Mouse (Mus musculus): ENCODE results near the gene Baiap2. TPM values are rescaled to one million over a fixed set of nuclear protein-coding genes. Genes with fewer than 3 reads are reported as not detected.
A peak's percentile ranks its signal among the peaks of the same experiment; 100 is the strongest.

Baiap2 gene
- polyA plus RNA-seq, 1 experiment from 2014 or later = 8.0 TPM

GRCm38 (mm10) chr11:119959714-119960113 lies 17.2 kb downstream of the Baiap2 start:
- 0 out of 2 replicates have a peak, but pooled peaks cover 4% of the 10 kb centered on the region for H3K36me3 ChIP-seq (replicated peaks)
- no peak overlapping the region for H3K9ac ChIP-seq
- H3K4me3 ChIP-seq (replicated peaks) = no peak overlapping the region
- H3K4me2 ChIP-seq = no peak overlapping the region
- ATAC-seq (ENCODE audit: insufficient read depth) = no peak
- H3K27ac ChIP-seq (replicated peaks) = no peak overlapping the region
- peaks cover 15% of the 10 kb centered on the region for H3K4me1 ChIP-seq (replicated peaks)
- no peaks in the 10 kb centered on the region for H3K27me3 ChIP-seq
- H3K9me3 ChIP-seq (replicated peaks) = no peaks in the 10 kb centered on the region
- WGBS (ENCODE audit: insufficient replicate concordance) = 46% methylated on average over 4 of the region's 4 CpGs

GRCm38 (mm10) chr11:119960671-119961070 lies 18.1 kb downstream of the Baiap2 start:
- 54% methylated on average over 6 of the region's 6 CpGs for WGBS (ENCODE audit: insufficient replicate concordance)
- ATAC-seq (ENCODE audit: insufficient read depth) = no peak

GRCm38 (mm10) chr11:119961511-119961910 lies 18.9 kb downstream of the Baiap2 start:
- 63% methylated on average over 3 of the region's 3 CpGs for WGBS (ENCODE audit: insufficient replicate concordance)
- H3K4me3 ChIP-seq (replicated peaks) = no peak overlapping the region
- 0 out of 2 replicates have a peak, but pooled peaks cover 5% of the 10 kb centered on the region for H3K36me3 ChIP-seq (replicated peaks)
- no peaks in the 10 kb centered on the region for H3K4me1 ChIP-seq (replicated peaks)
- H3K27me3 ChIP-seq = no peaks in the 10 kb centered on the region
- H3K9ac ChIP-seq = no peak overlapping the region
- no peak for ATAC-seq (ENCODE audit: insufficient read depth)
- no peaks in the 10 kb centered on the region for H3K9me3 ChIP-seq (replicated peaks)
- H3K27ac ChIP-seq (replicated peaks) = no peak overlapping the region
- no peak overlapping the region for H3K4me2 ChIP-seq

More at GRCm38 (mm10) chr11:119960671-119961070, 18.1 kb downstream of the Baiap2 start:
- Histone ChIP-seq H3K36me3 (replicated peaks) (0 out of 2 replicates have a peak, but pooled peaks cover 4% of the 10 kb centered on the region), H3K9me3 (replicated peaks) (no peaks in the 10 kb centered on the region), H3K4me1 (replicated peaks) (peaks cover 6% of the 10 kb centered on the region), H3K27ac (replicated peaks) (no peak overlapping the region), H3K4me2 (no peak overlapping the region), H3K4me3 (replicated peaks) (no peak overlapping the region), H3K9ac (no peak overlapping the region), H3K27me3 (no peaks in the 10 kb centered on the region)

- WGBS (ENCODE audit: insufficient replicate concordance) = 55% methylated on average over 9 of the region's 9 CpGs
- Histone ChIP-seq H3K36me3 (replicated peaks) (0 out of 2 replicates have a peak, but pooled peaks cover 3% of the 10 kb centered on the region), H3K4me3 (replicated peaks) (no peak overlapping the region), H3K27me3 (no peaks in the 10 kb centered on the region), H3K4me1 (replicated peaks) (no peaks in the 10 kb centered on the region; the same call in 1 of the 2 replicates), H3K9ac (no peak overlapping the region), H3K27ac (replicated peaks) (no peak overlapping the region), H3K9me3 (replicated peaks) (no peaks in the 10 kb centered on the region), H3K4me2 (no peak overlapping the region)
- ATAC-seq (ENCODE audit: insufficient read depth) = no peak
Measured at GRCm38 (mm10) chr11:119965053-119965452, 22.5 kb downstream of the Baiap2 start.

DNA sequence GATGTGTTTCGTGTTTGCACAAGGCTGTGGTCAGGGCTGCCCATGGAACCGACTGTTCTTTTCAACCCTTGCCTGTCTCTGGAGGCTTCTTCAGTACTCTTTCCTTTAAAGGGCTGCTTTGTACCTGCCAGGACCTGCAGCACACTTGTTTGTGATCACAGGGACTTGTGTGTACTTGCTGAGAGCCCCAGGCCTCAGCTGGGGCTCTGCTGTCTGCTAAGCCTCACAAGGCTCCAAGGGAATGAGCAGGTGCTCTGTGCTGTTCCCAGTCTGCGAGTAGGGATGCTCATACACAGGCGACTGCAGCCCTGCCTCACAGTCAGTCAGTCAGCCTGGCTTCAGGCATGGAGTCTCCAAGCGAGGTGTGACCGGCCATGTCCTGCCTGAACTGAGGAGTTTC lies 23.7 kb downstream of the Baiap2 start:
- Histone ChIP-seq H3K36me3 (replicated peaks) (0 out of 2 replicates have a peak, but pooled peaks cover 3% of the 10 kb centered on the region), H3K9me3 (replicated peaks) (no peaks in the 10 kb centered on the region), H3K4me1 (replicated peaks) (peaks cover 5% of the 10 kb centered on the region; the same call in 1 of the 2 replicates), H3K27me3 (no peaks in the 10 kb centered on the region), H3K4me2 (no peak overlapping the region), H3K27ac (replicated peaks) (no peak overlapping the region), H3K4me3 (replicated peaks) (no peak overlapping the region), H3K9ac (no peak overlapping the region)
- 58% methylated on average over 6 of the region's 6 CpGs for WGBS (ENCODE audit: insufficient replicate concordance)
- ATAC-seq (ENCODE audit: insufficient read depth) = no peak

- Histone ChIP-seq H3K9me3 (replicated peaks) (no peaks in the 10 kb centered on the region), H3K4me2 (no peak overlapping the region), H3K27ac (replicated peaks) (no peak overlapping the region), H3K36me3 (replicated peaks) (peaks cover 3% of the 10 kb centered on the region; the same call in 1 of the 2 replicates), H3K9ac (no peak overlapping the region), H3K4me1 (replicated peaks) (peaks cover 5% of the 10 kb centered on the region; the same call in 1 of the 2 replicates), H3K27me3 (no peaks in the 10 kb centered on the region), H3K4me3 (replicated peaks) (no peak overlapping the region)
- no peak for ATAC-seq (ENCODE audit: insufficient read depth)
- WGBS (ENCODE audit: insufficient replicate concordance) = 65% methylated on average over 8 of the region's 8 CpGs
Measured at GRCm38 (mm10) chr11:119967401-119967800, 24.8 kb downstream of the Baiap2 start.

DNA sequence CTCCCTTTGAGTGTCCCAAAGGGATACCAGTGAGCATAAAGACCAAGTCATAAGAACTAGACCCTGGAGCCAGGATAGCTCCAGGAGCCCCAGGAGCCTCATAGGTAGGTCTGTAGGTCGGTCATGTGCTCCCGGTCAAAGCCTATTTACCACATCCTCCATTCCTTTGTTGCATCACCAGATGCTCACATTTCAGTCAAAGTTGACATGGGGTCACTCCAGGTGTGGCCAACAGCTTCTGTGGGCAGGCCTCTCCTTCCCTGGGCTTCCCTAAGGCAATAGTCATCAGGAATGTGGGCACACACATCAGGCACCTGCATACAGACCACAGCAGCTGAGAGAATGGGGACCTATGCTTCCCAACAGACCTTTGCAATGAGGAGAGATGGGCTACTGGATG lies 25.3 kb downstream of the Baiap2 start:
- Histone ChIP-seq H3K4me2 (no peak overlapping the region), H3K9ac (no peak overlapping the region), H3K9me3 (replicated peaks) (no peaks in the 10 kb centered on the region), H3K27me3 (no peaks in the 10 kb centered on the region), H3K4me3 (replicated peaks) (no peak overlapping the region), H3K4me1 (replicated peaks) (peaks cover 5% of the 10 kb centered on the region; the same call in 1 of the 2 replicates), H3K36me3 (replicated peaks) (peaks cover 3% of the 10 kb centered on the region; the same call in 1 of the 2 replicates), H3K27ac (replicated peaks) (no peak overlapping the region)
- 66% methylated on average over 2 of the region's 2 CpGs for WGBS (ENCODE audit: insufficient replicate concordance)
- no peak for ATAC-seq (ENCODE audit: insufficient read depth)

GRCm38 (mm10) chr11:119970021-119970851 lies 27.7 kb downstream of the Baiap2 start:
- ATAC-seq (ENCODE audit: insufficient read depth) = peak; percentile 35
- whole genome bisulfite sequencing (ENCODE audit: insufficient replicate concordance) = 65% methylated on average over 12 of the region's 12 CpGs
- no peaks in the 10 kb centered on the region for H3K9me3 ChIP-seq (replicated peaks)
- peaks cover 7% of the 10 kb centered on the region; the same call in 1 of the 2 replicates for H3K36me3 ChIP-seq (replicated peaks)
- peaks cover 5% of the 10 kb centered on the region; the same call in 1 of the 2 replicates for H3K4me1 ChIP-seq (replicated peaks)
- H3K27me3 ChIP-seq = no peaks in the 10 kb centered on the region
- H3K27ac ChIP-seq (replicated peaks) = no peak overlapping the region
- no peak overlapping the region for H3K4me3 ChIP-seq (replicated peaks)
- H3K9ac ChIP-seq = no peak overlapping the region
- H3K4me2 ChIP-seq = no peak overlapping the region

GRCm38 (mm10) chr11:119973789-119974188 lies 31.2 kb downstream of the Baiap2 start:
- no peak for ATAC-seq (ENCODE audit: insufficient read depth)
- no peaks in the 10 kb centered on the region for H3K27me3 ChIP-seq
- peaks cover 5% of the 10 kb centered on the region; the same call in 1 of the 2 replicates for H3K4me1 ChIP-seq (replicated peaks)
- H3K9me3 ChIP-seq (replicated peaks) = no peaks in the 10 kb centered on the region
- no peak overlapping the region for H3K9ac ChIP-seq
- H3K27ac ChIP-seq (replicated peaks) = no peak overlapping the region
- H3K4me3 ChIP-seq (replicated peaks) = no peak overlapping the region
- no peak overlapping the region for H3K4me2 ChIP-seq
- WGBS (ENCODE audit: insufficient replicate concordance) = 65% methylated on average over 4 of the region's 4 CpGs
- peaks cover 4% of the 10 kb centered on the region; the same call in 1 of the 2 replicates for H3K36me3 ChIP-seq (replicated peaks)

DNA sequence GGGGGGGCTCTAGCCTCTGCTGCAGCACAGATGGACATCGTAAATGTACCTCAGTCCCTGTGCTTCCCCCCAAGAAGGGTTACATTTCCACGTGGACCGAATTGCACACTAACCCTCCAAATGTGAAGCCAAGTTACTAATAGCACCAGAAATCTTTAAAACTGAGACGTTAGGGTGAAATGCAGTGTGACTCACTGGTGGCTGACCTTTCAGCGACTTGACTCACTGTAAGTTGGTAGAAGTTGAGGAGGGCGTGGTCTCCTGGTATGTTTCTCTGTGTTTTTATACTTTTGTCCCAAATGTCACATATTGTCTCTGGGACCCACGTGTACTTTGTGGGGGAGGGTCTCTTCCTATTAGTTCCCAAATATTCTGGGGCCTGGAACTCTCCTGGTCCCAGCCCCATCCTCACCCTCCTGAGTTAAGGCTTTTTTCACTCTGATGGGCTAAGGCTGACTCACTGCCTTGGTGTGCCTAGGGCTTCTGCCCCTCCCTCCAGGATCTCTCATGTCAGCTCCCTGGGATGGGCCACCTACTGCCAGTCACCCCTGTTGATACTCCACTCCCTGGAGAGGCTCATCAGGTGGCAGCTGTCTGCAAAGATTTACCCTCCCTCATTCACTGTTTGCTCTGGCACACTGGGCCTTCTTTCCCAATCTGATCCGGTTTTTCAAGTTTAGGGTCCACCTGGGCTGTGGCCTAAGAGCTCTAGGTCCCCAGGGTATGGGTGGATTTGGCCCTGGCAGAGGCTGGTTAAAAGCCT lies 33.4 kb downstream of the Baiap2 start:
- H3K9me3 ChIP-seq (replicated peaks) = no peaks in the 10 kb centered on the region
- peaks cover 4% of the 10 kb centered on the region; the same call in 1 of the 2 replicates for H3K36me3 ChIP-seq (replicated peaks)
- H3K27me3 ChIP-seq = no peaks in the 10 kb centered on the region
- ATAC-seq (ENCODE audit: insufficient read depth) = no peak
- no peak overlapping the region for H3K4me3 ChIP-seq (replicated peaks)
- no peak overlapping the region for H3K27ac ChIP-seq (replicated peaks)
- H3K9ac ChIP-seq = no peak overlapping the region
- WGBS (ENCODE audit: insufficient replicate concordance) = 61% methylated on average over 8 of the region's 8 CpGs
- no peak overlapping the region for H3K4me2 ChIP-seq
- no peaks in the 10 kb centered on the region for H3K4me1 ChIP-seq (replicated peaks)

GRCm38 (mm10) chr11:119978701-119979100 lies 36.1 kb downstream of the Baiap2 start:
- Histone ChIP-seq H3K4me3 (replicated peaks) (no peak overlapping the region), H3K27me3 (no peaks in the 10 kb centered on the region), H3K4me1 (replicated peaks) (no peaks in the 10 kb centered on the region), H3K9me3 (replicated peaks) (no peaks in the 10 kb centered on the region), H3K9ac (no peak overlapping the region), H3K4me2 (no peak overlapping the region), H3K27ac (replicated peaks) (no peak overlapping the region), H3K36me3 (replicated peaks) (0 out of 2 replicates have a peak, but pooled peaks cover 9% of the 10 kb centered on the region)
- no peak for ATAC-seq (ENCODE audit: insufficient read depth)
- 74% methylated on average over 4 of the region's 4 CpGs for WGBS (ENCODE audit: insufficient replicate concordance)

Data from liver, embryonic 15.5 days (tissue).